Mouse (Mus musculus) midbrain, postnatal 0 days (tissue): ENCODE results near the gene Zfp759. TPM values are rescaled to one million over a fixed set of nuclear protein-coding genes. Genes with fewer than 3 reads are reported as not detected.
"Not testable (repeated sequence)": the region's sequence is repeated elsewhere in the genome, so short reads cannot be mapped to it uniquely, and the experiment has no call there.

Source experiments
- ATAC-seq: fragments of 200-750 bp; cut with Nextera tagmentation; 2 replicates; pipeline ENCODE4 v1.8.0; 2017; ENCODE audit warnings: moderate number of reproducible peaks, mild to moderate bottlenecking, moderate TSS enrichment, moderate library complexity; ENCODE audit not compliant: low FRiP score
- DNase-seq: peaks from one replicate; pipeline ENCODE4 v3.0.0-alpha.2; 2015; ENCODE audit warnings: low spot score
- H3K27ac ChIP-seq: fragments of 300-500 bp; sonication (generic); 2 replicates; pipeline ENCODE4 v1.5.1; 2014; ENCODE audit warnings: low read depth, mild to moderate bottlenecking, low read length, mixed read lengths
- H3K27me3 ChIP-seq: fragments of 300-500 bp; sonication (generic); 2 replicates; pipeline ENCODE4 v1.6.1; 2014; ENCODE audit warnings: low read length, control low read depth, mixed read lengths; ENCODE audit not compliant: insufficient read depth
- H3K36me3 ChIP-seq: fragments of 300-500 bp; sonication (generic); 2 replicates; pipeline ENCODE4 v1.6.1; 2014; ENCODE audit warnings: low read length, control low read depth, mixed read lengths; ENCODE audit not compliant: insufficient read depth
- H3K4me1 ChIP-seq: fragments of 300-500 bp; sonication (generic); 2 replicates; pipeline ENCODE4 v1.6.1; 2014; ENCODE audit warnings: mild to moderate bottlenecking, control low read depth, antibody characterized with exemption, low read length, mixed read lengths; ENCODE audit not compliant: insufficient read depth
- H3K4me2 ChIP-seq: fragments of 300-500 bp; sonication (generic); 2 replicates; pipeline ENCODE4 v1.6.1; 2014; ENCODE audit warnings: low read depth, mild to moderate bottlenecking, low read length, mixed read lengths; ENCODE audit not compliant: poor library complexity, severe bottlenecking
- H3K4me3 ChIP-seq: fragments of 300-500 bp; sonication (generic); 2 replicates; pipeline ENCODE4 v1.5.1; 2014; ENCODE audit warnings: low read depth, mild to moderate bottlenecking, low read length, moderate library complexity
- H3K9ac ChIP-seq: fragments of 300-500 bp; sonication (generic); replicated peaks from 2 replicates; pipeline ENCODE4 v1.6.1; 2014; ENCODE audit warnings: mild to moderate bottlenecking, low read length, moderate library complexity, mixed read lengths; ENCODE audit not compliant: poor library complexity, severe bottlenecking
- H3K9me3 ChIP-seq: fragments of 300-500 bp; sonication (generic); 2 replicates; pipeline ENCODE4 v1.6.1; 2016; ENCODE audit warnings: low read length, control low read depth
- CTCF ChIP-seq: IDR thresholded peaks from 2 replicates; pipeline ENCODE4 v1.5.1; 2016; ENCODE audit warnings: antibody characterized with exemption, mild to moderate bottlenecking
- WGBS: fragments of 180-500 bp; shearing (Covaris S2); extraction: QIAGEN DNeasy Blood & Tissue Kit; methylation state at CpG from one replicate; pipeline ENCODE4 v1.1.7; 2014; 5-methylcytosine and 5-hydroxymethylcytosine counted together
- polyA plus RNA-seq: library from polyadenylated mRNA; unstranded; fragments of >200 nt; fragmentation: Nextera tagmentation; extraction: Ambion mirVana; gene quantifications from 2 replicates; pipeline ENCODE4 v1.2.1, GENCODE M21; 2015
- total RNA-seq: library from RNA; depleted of rRNA; stranded (reverse); fragments of >200 nt; gene quantifications from 2 replicates; pipeline ENCODE4 v1.2.3, GENCODE M21; 2014; rRNA removed

Zfp759 gene
- total and polyA plus RNA-seq, 2 experiments from 2014 or later: 3.4 to 8.2 TPM

DNA sequence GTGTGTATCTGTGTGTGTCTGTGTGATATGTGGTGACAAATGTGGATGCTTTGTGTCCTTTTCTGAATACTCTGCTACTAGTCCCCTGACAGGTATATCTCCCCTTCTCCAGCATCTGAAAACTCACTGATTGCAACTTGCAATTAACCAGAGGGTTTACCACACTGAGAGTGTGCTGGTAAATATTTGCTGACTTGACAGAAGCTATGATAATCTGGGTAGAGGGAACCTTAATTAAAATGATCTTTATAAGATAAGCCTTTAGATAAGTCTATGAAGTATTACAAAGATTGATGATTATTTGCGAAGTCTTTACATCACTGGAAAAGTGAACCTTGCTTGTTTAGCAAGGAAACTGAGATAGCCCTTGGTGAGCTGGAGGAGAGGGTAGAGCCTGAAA lies 3.0 kb downstream of the Zfp759 start:
- H3K4me2 ChIP-seq: no peak overlapping the region
- H3K4me3 ChIP-seq: no peak overlapping the region
- 94% methylated on average over 1 of the region's 1 CpGs for WGBS
- no peak overlapping the region for H3K27ac ChIP-seq
- TF ChIP-seq CTCF: no peak
- H3K36me3 ChIP-seq: no peaks in the 10 kb centered on the region
- H3K9me3 ChIP-seq: no peaks in the 10 kb centered on the region
- DNase-seq (no peak), ATAC-seq (no peak)
- no peak overlapping the region for H3K9ac ChIP-seq
- 0 out of 2 replicates have a peak, but pooled peaks cover 3% of the 10 kb centered on the region for H3K27me3 ChIP-seq
- H3K4me1 ChIP-seq: no peaks in the 10 kb centered on the region

DNA sequence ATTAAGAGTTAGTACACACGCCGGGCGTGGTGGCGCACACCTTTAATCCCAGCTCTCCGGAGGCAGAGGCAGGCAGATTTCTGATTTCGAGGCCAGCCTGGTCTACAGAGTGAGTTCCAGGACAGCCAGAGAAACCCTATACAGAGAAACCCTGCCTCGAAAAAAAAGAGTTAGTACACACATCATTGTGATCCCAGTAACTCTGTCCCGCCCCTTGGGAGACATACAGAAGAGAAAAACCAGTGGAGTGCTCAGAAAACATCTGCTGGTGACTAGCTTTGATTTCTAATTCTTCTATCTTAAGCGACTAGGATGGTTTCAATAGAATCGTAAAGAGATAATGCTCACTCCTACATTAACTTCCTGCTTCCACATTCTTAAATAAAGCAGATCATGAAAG lies 6.0 kb downstream of the Zfp759 start:
- H3K27me3 ChIP-seq, H3K9ac ChIP-seq, H3K9me3 ChIP-seq, ATAC-seq, H3K36me3 ChIP-seq, DNase-seq, H3K4me1 ChIP-seq: not testable (repeated sequence)
- 76% methylated on average over 10 of the region's 10 CpGs for WGBS
- Histone ChIP-seq H3K4me2 (peak overlapping the region; percentile 68), H3K27ac (peak overlapping the region; percentile 78), H3K4me3 (peak overlapping the region; percentile 71)

- WGBS: 2% methylated on average over 18 of the region's 18 CpGs
- peak overlapping the region; percentile 83 for H3K9ac ChIP-seq
- H3K36me3 ChIP-seq: no peaks in the 10 kb centered on the region
- no peaks in the 10 kb centered on the region for H3K27me3 ChIP-seq
- peak overlapping the region; percentile 71 for H3K4me3 ChIP-seq
- no peaks in the 10 kb centered on the region for H3K4me1 ChIP-seq
- TF ChIP-seq CTCF: peak; percentile 51
- peak overlapping the region; percentile 78 for H3K27ac ChIP-seq
- DNase-seq: peak; percentile 95
- ATAC-seq: peak; percentile 98
- H3K4me2 ChIP-seq: peak overlapping the region; percentile 68
- H3K9me3 ChIP-seq: no peaks in the 10 kb centered on the region
These were observed 6.7 kb downstream of the Zfp759 start for GRCm38 (mm10) chr13:67128038-67128721.

GRCm38 (mm10) chr13:67166122-67166521 lies 44.7 kb downstream of the Zfp759 start:
- WGBS: 76% methylated on average over 4 of the region's 4 CpGs
- not testable (repeated sequence) for H3K9me3 ChIP-seq, H3K9ac ChIP-seq, H3K4me3 ChIP-seq, H3K27me3 ChIP-seq, H3K4me1 ChIP-seq, DNase-seq, H3K4me2 ChIP-seq, H3K27ac ChIP-seq, ATAC-seq, H3K36me3 ChIP-seq

GRCm38 (mm10) chr13:67172991-67173722 lies 51.7 kb downstream of the Zfp759 start, which contains the start of gene Rsl1:
Gene Rsl1 (plus strand): TSS chr13:67173182.
- ATAC-seq (peak; percentile 94), DNase-seq (peak; percentile 70)
- H3K9me3 ChIP-seq, H3K27me3 ChIP-seq, H3K4me1 ChIP-seq, H3K36me3 ChIP-seq, H3K27ac ChIP-seq: not testable (repeated sequence)
- Histone ChIP-seq H3K4me2 (peak within 1 kb of the TSS; percentile 56), H3K9ac (peak within 1 kb of the TSS; percentile 64), H3K4me3 (peak within 1 kb of the TSS; percentile 57)
- WGBS: under 1% methylated on average over 17 of the region's 17 CpGs

- ATAC-seq (no peak), DNase-seq (peak; percentile 1)
- H3K27me3 ChIP-seq: no peaks in the 10 kb centered on the region
- WGBS: 25% methylated on average over 5 of the region's 5 CpGs
- peak overlapping the region; percentile 57 for H3K4me3 ChIP-seq
- no peaks in the 10 kb centered on the region for H3K4me1 ChIP-seq
- H3K27ac ChIP-seq: no peak overlapping the region
- H3K4me2 ChIP-seq: peak overlapping the region; percentile 56
- TF ChIP-seq CTCF: no peak
- 0 out of 2 replicates have a peak overlapping the region, but pooled peaks have one; percentile 36 for H3K9ac ChIP-seq
- no peaks in the 10 kb centered on the region for H3K9me3 ChIP-seq
- H3K36me3 ChIP-seq: no peaks in the 10 kb centered on the region
These were observed 52.2 kb downstream of the Zfp759 start for GRCm38 (mm10) chr13:67173723-67174055.

Other genes starting within 250 kb of the Zfp759 start
- 2.4 and 5.4 TPM in 2 replicates for gene Gm10767, start 216.7 kb upstream of the Zfp759 start, total RNA-seq
- 3.5 and 3.6 TPM in 2 replicates for gene Gm10767, start 216.7 kb upstream of the Zfp759 start, polyA plus RNA-seq
- 6.2 and 7.9 TPM in 2 replicates for gene Zfp712, start 60.5 kb upstream of the Zfp759 start, total RNA-seq
- gene Zfp712, start 60.5 kb upstream of the Zfp759 start, polyA plus RNA-seq: 3.0 and 3.4 TPM in 2 replicates
- gene Zfp708, start 23.7 kb upstream of the Zfp759 start, total RNA-seq: 4.3 and 7.7 TPM in 2 replicates
- gene Zfp708, start 23.7 kb upstream of the Zfp759 start, polyA plus RNA-seq: 5.4 and 5.6 TPM in 2 replicates
- gene Gm28557, start 13.1 kb upstream of the Zfp759 start, total RNA-seq: 1.7 and 3.1 TPM in 2 replicates
- gene Gm28557, start 13.1 kb upstream of the Zfp759 start, polyA plus RNA-seq: 0.89 and 0.97 TPM in 2 replicates
- gene Rslcan18, start 5.4 kb upstream of the Zfp759 start, total RNA-seq: not detected in 2 replicates
- gene Rslcan18, start 5.4 kb upstream of the Zfp759 start, polyA plus RNA-seq: not detected in 2 replicates
- 2.5 and 9.4 TPM in 2 replicates for gene Rsl1, start 51.5 kb downstream of the Zfp759 start, total RNA-seq
- gene Rsl1, start 51.5 kb downstream of the Zfp759 start, polyA plus RNA-seq: 2.3 and 3.4 TPM in 2 replicates
- gene Zfp455, start 72.8 kb downstream of the Zfp759 start, total RNA-seq: 2.6 and 4.0 TPM in 2 replicates
- 0.83 and 1.6 TPM in 2 replicates for gene Zfp455, start 72.8 kb downstream of the Zfp759 start, polyA plus RNA-seq
- 13.0 and 15.7 TPM in 2 replicates for gene Zfp458, start 156.8 kb downstream of the Zfp759 start, total RNA-seq
- 3.6 and 3.7 TPM in 2 replicates for gene Zfp458, start 156.8 kb downstream of the Zfp759 start, polyA plus RNA-seq
- gene Zfp457, start 184.8 kb downstream of the Zfp759 start, total RNA-seq: 1.3 and 2.8 TPM in 2 replicates
- gene Zfp457, start 184.8 kb downstream of the Zfp759 start, polyA plus RNA-seq: 0.44 and 0.49 TPM in 2 replicates
- 2.5 and 2.6 TPM in 2 replicates for gene Zfp595, start 210.9 kb downstream of the Zfp759 start, total RNA-seq
- 0.48 and 0.60 TPM in 2 replicates for gene Zfp595, start 210.9 kb downstream of the Zfp759 start, polyA plus RNA-seq
- gene Gm28044, start 238.9 kb downstream of the Zfp759 start, total RNA-seq: not detected in 2 replicates
- gene Gm28044, start 238.9 kb downstream of the Zfp759 start, polyA plus RNA-seq: not detected in 2 replicates
- 0.71 and 1.3 TPM in 2 replicates for gene Zfp953, start 238.9 kb downstream of the Zfp759 start, total RNA-seq
- gene Zfp953, start 238.9 kb downstream of the Zfp759 start, polyA plus RNA-seq: 0.13 and 0.22 TPM in 2 replicates